Mouse (Mus musculus) megakaryocyte, adult 5-6 weeks (primary cell): ENCODE data around the gene A930018P22Rik. TPM values are rescaled to one million over a fixed set of nuclear protein-coding genes. Genes with fewer than 3 reads are reported as not detected.

ENCODE experiments used
- ATAC-seq: 2 replicates; pipeline ENCODE4 v1.8.0; 2016; ENCODE audit warnings: mild to moderate bottlenecking, inconsistent platforms; ENCODE audit not compliant: poor library complexity, severe bottlenecking
- total RNA-seq, 2 experiments: library from RNA; stranded (forward) in 1 of 2; stranded (reverse) in 1 of 2; fragments of 153-499, 151-499 nt in 1 of 2; fragments of 221-1000, 200-1000 nt in 1 of 2; gene quantifications; 2 replicates each; pipeline versions ENCODE4 v1.2.3 to v1.2.4; 2015 to 2017

The A930018P22Rik gene
- total RNA-seq, 2 experiments from 2014 or later = not detected

DNA sequence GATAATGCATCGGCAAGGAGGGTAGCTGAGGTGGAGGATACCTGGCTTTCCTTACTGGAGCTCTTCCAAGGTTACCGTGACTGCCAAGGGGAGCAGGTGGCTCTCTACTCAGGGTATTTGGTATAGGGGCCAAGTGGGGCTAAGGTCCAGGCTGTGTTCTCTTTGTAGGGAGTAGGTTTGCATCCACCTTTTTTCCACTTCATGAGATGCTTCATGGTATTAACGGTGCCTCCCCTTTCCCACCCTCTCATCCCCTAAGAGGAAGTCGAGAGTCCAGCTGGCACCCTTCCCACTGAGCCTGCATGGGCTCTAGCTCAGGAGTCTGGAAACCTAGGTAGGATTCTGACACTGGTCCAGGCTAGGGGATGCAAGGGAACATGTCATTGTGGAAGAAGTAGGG is 30.8 kb downstream of the A930018P22Rik start:
- ATAC-seq = no peak

DNA sequence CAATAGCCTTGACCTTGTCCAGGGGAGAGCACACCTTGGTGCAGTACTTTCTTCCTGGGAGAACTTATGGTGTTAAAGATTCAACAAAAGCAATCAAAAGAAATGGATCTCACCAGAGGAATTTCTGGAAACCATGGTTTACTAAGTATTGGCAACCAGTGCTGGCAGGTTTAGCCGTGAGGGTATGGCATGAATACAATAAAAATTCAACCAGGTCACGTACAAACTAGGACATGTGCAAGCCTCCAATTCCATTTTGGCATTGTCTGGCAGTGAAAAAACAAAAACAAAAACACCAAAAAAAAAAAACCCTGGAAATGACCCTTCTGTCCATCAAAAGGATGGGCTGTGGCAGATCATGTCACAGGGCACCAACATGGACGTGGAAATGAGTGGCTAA is 31.3 kb downstream of the A930018P22Rik start:
- no peak for ATAC-seq

DNA sequence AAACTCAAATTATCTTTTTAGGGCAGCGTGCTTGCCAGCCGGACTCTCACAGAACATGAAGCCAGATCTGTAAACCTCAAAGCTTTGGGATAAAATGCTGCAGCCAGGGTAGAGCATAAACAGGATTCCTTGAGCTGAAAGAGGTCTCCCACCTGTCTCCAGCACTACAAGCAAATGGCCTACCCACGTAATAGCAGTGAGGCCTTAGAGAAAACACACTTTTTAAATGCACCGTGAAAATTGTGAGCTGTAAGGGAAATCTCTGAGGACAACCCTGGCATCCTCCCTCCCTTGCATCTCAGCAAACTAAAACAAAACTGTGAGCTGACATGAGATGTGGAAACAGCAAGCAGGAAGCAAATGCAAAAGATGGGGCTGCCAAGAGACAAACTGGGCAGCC is 35.3 kb downstream of the A930018P22Rik start:
- ATAC-seq = no peak

DNA sequence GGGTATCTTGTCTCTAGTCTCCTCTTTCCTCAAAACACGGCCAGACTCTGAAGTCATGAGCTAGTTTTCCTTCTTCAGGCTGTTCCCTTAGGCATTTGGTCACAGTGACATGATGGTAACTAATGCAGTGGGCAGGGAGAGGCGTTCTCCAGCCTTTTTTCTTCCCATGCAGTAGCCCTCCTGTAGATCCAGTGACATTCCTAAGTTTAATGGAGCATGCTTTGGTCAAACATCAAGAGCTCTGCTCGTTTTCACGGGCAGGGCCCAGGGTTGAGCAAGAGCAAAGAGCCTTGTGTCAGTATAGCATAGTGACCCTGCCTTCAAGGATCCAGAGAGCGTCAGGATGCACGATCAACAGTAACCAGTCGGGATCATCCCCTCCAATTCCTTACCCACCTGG is 40.8 kb downstream of the A930018P22Rik start:
- no peak for ATAC-seq

DNA sequence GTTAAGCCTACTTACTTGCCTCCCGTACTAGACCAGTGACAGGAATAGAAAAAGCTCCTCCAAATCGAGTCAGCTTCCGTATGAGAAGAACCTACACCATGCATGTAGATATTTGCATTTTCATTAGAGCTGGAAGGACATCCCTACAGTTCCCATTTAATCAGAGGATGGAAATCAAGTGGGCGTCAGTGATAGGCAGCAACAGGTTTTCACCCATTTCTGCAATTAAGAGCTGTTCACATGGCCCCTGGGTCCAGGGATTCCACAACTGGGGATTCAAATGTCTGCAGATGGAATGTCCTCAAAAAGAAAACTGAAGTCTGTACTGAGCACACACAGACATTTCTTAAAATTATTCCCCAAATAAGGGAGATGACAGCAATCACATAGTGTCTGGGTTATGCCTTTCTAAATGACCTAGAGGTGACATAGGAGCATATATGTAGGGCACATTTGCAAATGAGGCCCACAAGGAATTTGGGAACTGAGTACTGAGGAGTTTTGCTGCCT is 41.5 kb downstream of the A930018P22Rik start:
- ATAC-seq = no peak

DNA sequence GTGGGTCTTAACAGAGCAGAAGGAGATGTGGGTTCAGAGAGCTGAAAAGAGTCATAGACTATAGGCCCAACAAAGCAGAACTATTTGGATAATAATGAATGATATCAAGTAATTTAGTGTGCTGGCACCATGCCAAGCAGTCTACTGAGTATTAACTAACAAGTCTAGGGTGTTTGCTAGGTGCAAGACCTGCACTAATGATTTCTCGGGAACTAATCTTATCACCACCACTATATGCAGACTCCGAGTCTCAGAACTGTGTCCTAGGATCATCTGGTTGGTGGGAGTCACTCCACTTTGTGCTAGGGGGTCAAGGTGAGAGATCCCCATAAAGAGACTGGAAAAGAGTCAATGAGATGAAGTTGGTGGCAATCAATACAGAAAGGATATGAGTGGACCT is 43.1 kb downstream of the A930018P22Rik start:
- ATAC-seq = no peak

DNA sequence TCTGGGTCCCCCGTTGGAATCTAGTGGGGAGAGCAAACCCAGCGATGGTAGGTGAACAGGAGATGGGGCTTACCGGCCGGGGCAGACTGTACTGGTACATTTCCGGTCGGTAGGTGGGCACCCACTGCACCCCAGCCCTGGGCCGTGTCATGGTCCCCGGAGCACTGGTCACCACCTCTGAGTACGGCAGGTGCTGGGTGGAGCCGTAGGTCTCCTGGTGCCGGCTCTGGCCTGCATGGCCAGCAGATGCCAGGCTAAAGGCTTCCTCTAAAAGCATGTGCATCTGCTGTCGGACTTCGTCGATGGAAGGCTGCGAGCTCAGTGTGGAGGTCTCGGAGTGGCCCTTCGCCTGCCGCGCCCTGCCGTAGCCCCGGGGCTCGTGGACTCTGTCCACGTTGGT is 45.2 kb downstream of the A930018P22Rik start:
- no peak for ATAC-seq

DNA sequence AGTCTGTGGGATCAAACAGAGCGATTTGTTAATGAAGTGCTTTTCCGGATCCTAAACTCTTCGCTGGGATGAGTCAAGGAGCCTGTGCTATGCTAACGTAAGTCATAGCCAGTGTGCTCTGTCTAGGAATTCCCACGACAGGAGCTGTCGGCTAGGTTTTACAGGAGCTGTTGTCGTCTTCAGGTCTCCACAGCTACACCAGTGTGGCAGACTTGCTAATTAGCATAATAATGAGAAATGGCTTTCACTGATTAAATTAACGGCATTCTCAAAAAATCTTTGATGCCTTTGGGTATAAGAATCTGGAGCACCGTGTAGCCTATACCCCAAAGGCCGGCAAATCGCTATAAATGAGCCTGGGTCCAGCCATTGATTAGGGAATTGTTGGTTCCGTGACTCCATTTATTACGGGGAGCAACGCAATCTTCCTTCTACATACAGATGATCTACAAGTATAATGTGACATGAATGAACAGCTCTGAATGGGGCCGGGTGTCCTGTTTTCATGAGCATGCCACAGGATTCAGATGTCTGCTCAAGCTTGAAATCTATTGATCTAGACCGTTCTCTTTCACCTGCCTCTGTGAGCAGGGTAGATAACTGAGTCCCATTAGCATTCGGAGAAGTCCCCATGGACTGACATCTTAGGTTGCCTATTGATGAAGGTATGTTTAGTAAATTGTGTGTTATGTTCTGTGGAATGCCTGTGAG is 45.8 kb downstream of the A930018P22Rik start:
- no peak for ATAC-seq

DNA sequence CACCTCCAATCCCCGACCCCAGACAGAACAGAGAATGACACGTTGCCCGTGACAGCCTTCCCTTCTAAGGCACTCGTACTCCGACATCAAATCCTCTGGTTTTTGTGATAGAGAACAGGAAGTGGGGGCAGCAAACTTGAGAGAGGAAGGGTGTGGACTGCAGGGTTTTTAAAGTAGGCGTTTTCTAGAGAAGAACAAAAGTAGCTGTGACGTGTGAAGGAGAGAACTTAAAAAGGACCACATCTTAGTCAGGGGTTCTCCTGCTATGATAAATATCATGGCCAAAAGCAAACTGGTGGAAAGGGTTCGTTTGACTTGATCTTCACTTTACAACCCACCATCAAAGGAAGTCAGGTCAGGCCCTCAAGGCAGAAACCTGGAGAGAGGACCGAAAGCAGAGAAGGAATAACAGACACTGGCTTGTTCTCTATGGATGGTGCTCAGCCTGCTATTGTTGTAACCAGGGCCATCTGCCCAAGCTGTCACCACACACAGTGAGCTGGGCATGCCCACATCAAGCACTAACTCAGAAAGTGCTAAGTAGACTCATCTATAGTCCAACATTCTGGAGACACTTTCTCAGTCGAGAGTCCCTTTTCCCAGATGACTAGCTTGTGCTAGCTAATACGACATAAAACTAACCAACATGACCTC is 50.3 kb downstream of the A930018P22Rik start:
- peak; percentile 59 for ATAC-seq

DNA sequence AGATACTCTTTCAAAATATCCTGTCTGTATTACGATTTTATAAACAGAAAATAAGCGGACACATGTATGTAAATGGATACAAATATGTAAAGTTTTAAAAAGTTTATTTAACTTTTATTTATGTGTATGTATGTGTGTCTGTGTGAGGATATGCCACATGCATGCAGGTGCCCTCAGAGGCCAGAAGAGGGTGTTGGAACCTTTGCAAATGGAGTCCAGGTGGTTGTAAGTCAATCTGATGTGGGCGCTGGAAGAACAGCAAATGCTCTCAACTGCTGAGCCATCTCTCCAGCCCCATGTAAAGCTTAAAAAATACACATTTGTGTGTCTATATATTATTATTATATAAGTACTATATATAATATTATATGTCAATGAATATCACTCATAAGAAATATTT is 50.9 kb downstream of the A930018P22Rik start:
- ATAC-seq = no peak

Other genes starting within 250 kb of the A930018P22Rik start
- 186 and 200 TPM in 2 replicates for gene Lmo2, start 164.8 kb upstream of the A930018P22Rik start, total RNA-seq (2015)
- gene Lmo2, start 164.8 kb upstream of the A930018P22Rik start, total RNA-seq (2017) = 92.3 and 100 TPM in 2 replicates
- 49.8 and 54.2 TPM in 2 replicates for gene Fbxo3, start 95.0 kb upstream of the A930018P22Rik start, total RNA-seq (2015)
- 49.2 and 49.9 TPM in 2 replicates for gene Fbxo3, start 95.0 kb upstream of the A930018P22Rik start, total RNA-seq (2017)
- gene 4931422A03Rik, start 94.4 kb upstream of the A930018P22Rik start, total RNA-seq (2015) = 0.27 TPM in 1 of 2 replicates, not detected in the other
- not detected in 2 replicates for gene 4931422A03Rik, start 94.4 kb upstream of the A930018P22Rik start, total RNA-seq (2017)
- gene Gm10912, start 56.9 kb upstream of the A930018P22Rik start, total RNA-seq (2015) = not detected in 2 replicates
- not detected in 2 replicates for gene Gm10912, start 56.9 kb upstream of the A930018P22Rik start, total RNA-seq (2017)
- gene Gm10799, start 54.2 kb upstream of the A930018P22Rik start, total RNA-seq (2015) = not detected in 2 replicates
- gene Gm10799, start 54.2 kb upstream of the A930018P22Rik start, total RNA-seq (2017) = not detected in 2 replicates
- gene Cd59b, start 52.9 kb upstream of the A930018P22Rik start, total RNA-seq (2015) = 0.62 TPM in 1 of 2 replicates, not detected in the other
- 3.6 TPM in 1 of 2 replicates, not detected in the other for gene Cd59b, start 52.9 kb upstream of the A930018P22Rik start, total RNA-seq (2017)
- 0.13 and 1.8 TPM in 2 replicates for gene Cd59a, start 27.0 kb upstream of the A930018P22Rik start, total RNA-seq (2015)
- 0.15 and 1.2 TPM in 2 replicates for gene Cd59a, start 27.0 kb upstream of the A930018P22Rik start, total RNA-seq (2017)